Mouse (Mus musculus) adrenal gland, postnatal 25 days (tissue): ENCODE results near the gene Edem3. TPM values are rescaled to one million over a fixed set of nuclear protein-coding genes. Genes with fewer than 3 reads are reported as not detected.
"Not testable (repeated sequence)": the region's sequence is repeated elsewhere in the genome, so short reads cannot be mapped to it uniquely, and the experiment has no call there.

Experiments
- DNase-seq: peaks from one replicate; pipeline ENCODE4 v3.0.0; 2021; ENCODE audit warnings: mixed read lengths
- long read RNA-seq: library from polyadenylated mRNA; stranded (forward); transcript quantifications from one replicate; pipeline ENCODE4 v2.0.0, GENCODE M21; 2021
- total RNA-seq: library from RNA; stranded (reverse); gene quantifications from 2 replicates; pipeline ENCODE4 v1.2.3, GENCODE M21; 2021

The Edem3 gene
- total RNA-seq, result 129 and 132 TPM in 2 replicates
- long read RNA-seq, full-length matches to known transcripts, result 20 of 32 reads
- long read RNA-seq, partial matches to known transcripts, result 9 of 32 reads
- long read RNA-seq, other reads (novel, unspliced or antisense), result 3 of 32 reads

DNA sequence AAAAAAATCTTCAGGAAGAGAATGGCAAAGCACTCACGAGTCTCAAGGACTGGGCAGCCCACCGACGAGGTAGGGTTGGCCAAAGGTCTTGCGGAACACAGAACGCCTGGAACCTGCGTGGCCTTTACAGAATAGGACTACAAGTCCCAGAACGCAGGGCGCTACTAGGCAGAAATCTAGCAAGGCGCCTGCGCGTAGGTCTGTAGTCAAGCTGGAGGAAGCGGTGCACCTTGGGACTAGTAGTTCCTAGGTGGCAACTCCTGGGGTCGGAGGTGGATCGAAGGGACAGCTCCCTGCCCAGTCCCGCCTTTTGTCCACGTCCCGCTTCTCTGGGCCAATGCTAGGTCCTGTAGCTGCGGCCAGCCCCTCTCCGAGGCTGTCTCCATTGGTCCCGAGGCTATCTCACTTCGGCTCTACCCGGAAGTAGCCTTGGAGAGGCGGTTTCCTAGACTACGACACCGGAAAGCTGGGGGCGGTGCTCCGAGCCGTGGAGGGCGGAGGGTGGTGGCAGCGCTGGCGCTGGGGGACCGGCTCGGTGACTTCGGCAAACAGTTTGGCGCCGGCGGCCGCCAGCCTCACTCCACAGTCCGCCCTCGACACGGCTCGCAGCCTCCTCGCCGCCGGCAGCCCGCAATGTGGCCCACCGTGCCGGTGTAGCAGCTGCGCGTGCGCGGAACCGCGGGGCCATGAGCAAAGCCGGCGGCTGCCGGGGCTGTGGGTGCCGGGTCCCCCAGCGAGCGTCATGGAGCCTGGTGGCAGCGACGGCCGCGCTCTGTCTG is at the start of gene Edem3:
Edem3 (plus strand) TSS at position 491 of the 779 bp plus-strand sequence.
- peak; percentile 96 for DNase-seq

DNA sequence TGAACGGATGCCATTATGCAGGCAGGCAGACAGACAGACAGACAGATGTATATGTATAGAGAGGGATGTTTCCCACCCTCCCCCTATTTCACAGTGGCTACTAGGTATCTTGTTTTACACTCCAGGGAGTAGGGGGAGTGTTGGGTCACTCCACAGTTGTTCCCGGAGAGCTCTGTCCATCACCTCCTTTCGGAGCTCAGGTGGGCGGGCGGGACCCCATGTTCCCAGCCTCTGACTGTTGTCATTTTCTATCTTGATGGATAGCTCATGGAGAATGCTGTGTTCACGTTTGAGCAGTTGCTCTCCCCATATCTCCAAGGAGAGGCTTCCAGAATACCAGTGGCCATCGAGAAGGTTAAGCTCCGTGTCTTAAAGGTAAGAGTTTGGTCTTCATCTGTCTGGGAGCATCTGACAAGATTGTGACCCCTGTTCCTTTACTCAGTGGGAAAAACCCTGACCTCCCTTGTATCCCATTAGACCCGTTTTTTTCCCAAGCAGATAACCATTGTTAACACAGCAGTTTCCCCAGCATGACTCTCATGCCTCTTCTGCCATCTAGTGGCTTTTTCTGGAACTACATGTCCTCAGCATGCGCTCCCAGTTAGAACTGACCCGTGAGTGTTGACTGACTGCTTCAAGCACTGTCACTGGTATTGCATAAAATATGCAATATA is 49.3 kb upstream of the Edem3 start:
- DNase-seq, result peak; percentile 71

DNA sequence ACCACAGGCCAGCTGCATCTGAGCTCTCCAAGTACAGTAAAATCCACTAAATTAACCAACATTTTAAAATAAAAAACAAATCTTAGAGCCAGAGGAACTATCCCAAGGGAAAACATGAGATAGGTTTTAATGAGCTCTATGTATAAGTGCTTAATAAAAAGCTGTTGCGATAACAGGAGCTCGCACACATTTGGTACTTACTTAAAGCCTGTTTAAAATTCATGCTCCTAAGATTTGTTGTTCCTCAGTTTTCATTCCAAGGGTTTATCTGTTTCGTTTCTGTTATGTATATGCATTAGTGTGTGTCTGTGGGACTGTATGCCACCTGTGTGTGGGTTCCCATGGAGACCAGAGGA is 48.8 kb upstream of the Edem3 start:
- no peak for DNase-seq

GRCm38 (mm10) chr1:151708966-151709733 is 46.0 kb upstream of the Edem3 start:
- DNase-seq, result no peak

DNA sequence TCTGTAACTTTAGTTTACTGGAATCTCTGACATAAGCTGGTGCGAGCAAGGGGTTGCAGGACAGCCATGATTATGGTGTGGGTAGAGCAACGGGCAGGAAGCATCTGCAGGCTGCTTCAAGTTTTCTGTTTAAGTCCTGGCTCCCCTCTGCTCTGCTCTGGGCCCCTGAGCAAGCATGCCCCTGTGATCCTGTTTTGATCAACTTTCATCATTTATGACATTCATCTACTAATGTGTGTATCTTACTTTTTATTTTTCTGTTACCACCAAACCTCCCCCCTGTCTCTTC is 45.5 kb upstream of the Edem3 start:
- no peak for DNase-seq

GRCm38 (mm10) chr1:151710424-151711055 is 44.6 kb upstream of the Edem3 start:
- no peak for DNase-seq

GRCm38 (mm10) chr1:151711062-151711461 is 44.1 kb upstream of the Edem3 start:
- no peak for DNase-seq

DNA sequence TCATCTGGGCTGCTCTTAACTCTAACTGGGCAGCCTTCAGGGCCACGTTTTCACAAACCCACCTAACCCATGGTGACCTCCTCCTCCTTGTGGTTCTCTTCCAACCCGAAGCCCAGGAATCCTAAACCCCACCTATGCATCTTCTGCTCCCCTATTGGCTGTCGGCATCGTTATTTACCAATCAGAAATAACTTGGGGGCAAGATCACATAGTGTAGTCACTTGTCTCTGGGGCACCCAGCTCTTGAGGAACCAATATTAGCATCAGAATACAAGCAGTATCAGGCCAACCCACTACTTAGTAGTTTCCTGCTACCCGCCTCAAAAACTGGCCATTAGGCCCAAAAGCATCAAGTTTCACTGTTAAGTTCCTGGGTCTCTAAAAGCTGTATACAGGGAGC is 42.5 kb upstream of the Edem3 start:
- DNase-seq, result no peak

- DNase-seq, result no peak
Measured at GRCm38 (mm10) chr1:151713622-151714021, 41.5 kb upstream of the Edem3 start.

- no peak for DNase-seq
Measured at GRCm38 (mm10) chr1:151716024-151716710, 39.0 kb upstream of the Edem3 start.

DNA sequence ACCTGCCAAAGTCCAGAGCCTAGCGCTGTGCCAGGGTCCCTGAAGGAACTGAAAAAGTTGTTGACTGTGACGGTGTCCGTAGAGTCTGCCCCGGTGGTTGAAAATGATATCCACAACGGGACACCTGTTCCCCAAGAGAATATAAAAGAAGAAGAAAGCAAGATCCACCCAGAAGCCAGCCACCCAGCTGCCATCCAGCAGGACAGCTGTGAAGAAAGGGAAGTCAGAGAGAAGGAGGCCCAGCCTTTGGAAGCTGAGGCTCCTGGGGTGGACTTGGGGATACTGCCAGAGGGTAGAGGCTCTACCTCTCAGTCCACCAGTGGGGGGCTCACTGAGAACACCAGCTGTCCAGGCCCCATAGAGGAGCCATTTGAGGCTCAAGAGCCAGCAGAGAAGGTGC is 37.5 kb upstream of the Edem3 start:
- no peak for DNase-seq

- DNase-seq, result no peak
Measured at GRCm38 (mm10) chr1:151718575-151718974, 36.6 kb upstream of the Edem3 start.

GRCm38 (mm10) chr1:151719911-151720310 is 35.3 kb upstream of the Edem3 start:
- peak; percentile 29 for DNase-seq

- DNase-seq, result peak; percentile 27
Measured at GRCm38 (mm10) chr1:151720566-151720965, 34.6 kb upstream of the Edem3 start.

- DNase-seq, result no peak
Measured at GRCm38 (mm10) chr1:151721357-151721983, 33.7 kb upstream of the Edem3 start.

GRCm38 (mm10) chr1:151723771-151724170 is 31.4 kb upstream of the Edem3 start:
- peak; percentile 29 for DNase-seq

DNA sequence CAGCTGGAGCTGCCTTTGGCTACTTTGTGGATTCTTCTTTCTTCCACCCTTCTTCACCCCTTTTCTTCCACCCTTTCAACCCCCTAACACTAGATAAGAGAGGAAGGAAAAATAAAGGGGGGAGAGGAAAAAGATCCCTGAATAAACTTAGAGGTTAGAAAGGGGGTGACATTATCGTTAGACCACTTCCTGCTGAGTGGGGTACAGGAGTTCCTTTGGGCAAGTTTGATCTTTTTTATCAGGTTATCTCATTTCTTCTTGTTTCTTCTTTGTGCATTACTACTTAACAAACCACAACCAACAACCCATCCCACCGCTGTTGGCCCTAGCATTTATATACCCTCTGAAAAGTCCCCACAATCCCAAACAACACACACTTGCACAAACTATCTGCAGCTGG is 29.6 kb upstream of the Edem3 start:
- no peak for DNase-seq

DNA sequence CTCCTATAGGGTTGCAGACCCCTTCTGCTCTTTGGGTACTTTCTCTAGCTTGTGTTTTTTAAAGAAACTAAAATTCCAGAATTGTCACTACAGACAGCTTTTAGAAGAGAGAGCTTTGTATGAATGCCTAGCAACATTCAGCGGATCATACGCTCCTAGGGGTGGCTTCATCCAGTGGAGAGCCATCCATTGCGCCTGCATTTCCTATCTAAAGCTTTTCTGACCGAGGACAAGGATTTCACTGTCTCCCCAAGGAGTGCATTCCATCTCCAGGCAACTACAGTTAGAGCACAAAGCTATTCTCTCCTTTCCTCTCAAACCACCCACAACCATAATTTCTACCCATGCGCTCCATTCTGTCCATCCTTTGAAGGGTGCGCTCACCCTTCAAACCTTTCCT is 28.8 kb upstream of the Edem3 start:
- no peak for DNase-seq

DNA sequence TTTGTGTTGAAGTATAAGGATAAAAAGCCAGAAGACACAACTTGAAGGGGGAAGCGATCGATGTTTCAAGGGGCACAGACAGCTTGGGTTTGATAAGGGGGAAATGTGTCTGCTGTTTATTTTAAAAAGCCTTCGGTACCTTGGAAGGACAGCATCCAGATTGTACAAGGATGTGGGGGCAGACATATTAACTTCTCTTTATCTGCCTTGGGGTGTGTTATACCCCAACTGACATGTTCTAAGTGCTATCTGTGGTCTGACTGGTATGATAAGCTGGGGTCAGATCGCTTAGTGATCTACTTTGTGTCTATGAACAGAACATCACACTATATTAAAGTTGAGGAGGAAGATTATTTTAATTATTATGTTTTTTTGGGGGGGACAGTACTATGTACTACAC is 27.0 kb upstream of the Edem3 start:
- DNase-seq, result no peak

DNA sequence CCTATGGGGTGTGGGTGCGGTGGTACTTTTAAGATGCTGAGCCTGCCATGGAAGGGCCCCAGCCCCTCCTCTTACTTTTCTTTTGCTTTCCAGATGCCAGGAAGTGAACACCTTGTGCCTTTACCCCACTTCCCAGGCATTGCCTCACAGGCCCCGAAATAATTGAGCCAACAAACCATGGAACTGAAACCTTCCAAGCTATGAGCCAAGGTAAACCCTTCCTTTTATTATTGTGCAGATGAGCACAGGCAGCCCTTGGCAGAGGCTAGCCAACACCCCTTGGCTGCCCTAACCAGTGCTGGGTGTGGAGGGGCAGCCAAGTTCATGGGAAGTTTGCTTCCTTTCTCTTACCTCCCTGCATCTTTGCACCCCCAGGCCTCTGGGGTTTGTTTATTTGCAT is 18.0 kb upstream of the Edem3 start:
- DNase-seq, result no peak

DNA sequence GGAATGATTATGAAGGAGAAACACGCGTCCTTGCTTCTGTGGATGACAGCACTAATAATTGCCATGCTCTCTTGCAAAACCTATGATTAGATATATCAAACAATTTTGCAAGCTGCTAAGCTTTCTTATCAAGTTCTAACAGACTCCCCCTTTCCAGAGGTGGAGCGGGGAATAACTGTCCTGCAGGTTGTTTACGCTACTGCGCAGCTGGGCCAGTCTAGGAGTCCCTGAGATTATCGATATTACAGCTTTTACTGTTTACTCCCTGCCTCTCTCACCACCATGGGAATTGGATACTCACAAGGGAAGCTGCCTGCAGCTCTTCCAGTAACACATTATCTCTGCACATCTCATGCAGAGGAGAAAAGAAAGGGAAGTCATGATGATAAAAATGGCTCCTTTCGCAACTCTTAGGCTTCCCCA is 14.0 kb upstream of the Edem3 start:
- DNase-seq, result no peak

- not testable (repeated sequence) for DNase-seq
Measured at GRCm38 (mm10) chr1:151749894-151750293, 5.3 kb upstream of the Edem3 start.
